Mouse (Mus musculus) CD4-positive helper T cell, adult 2 months (primary cell): Measurements from ENCODE around the gene Erc2.

Experiments used
- DNase-seq: peaks from one replicate; pipeline ENCODE4 v3.0.0-alpha.2; 2012; ENCODE audit warnings: low read depth, missing footprints, low spot score

Gene Erc2

DNA sequence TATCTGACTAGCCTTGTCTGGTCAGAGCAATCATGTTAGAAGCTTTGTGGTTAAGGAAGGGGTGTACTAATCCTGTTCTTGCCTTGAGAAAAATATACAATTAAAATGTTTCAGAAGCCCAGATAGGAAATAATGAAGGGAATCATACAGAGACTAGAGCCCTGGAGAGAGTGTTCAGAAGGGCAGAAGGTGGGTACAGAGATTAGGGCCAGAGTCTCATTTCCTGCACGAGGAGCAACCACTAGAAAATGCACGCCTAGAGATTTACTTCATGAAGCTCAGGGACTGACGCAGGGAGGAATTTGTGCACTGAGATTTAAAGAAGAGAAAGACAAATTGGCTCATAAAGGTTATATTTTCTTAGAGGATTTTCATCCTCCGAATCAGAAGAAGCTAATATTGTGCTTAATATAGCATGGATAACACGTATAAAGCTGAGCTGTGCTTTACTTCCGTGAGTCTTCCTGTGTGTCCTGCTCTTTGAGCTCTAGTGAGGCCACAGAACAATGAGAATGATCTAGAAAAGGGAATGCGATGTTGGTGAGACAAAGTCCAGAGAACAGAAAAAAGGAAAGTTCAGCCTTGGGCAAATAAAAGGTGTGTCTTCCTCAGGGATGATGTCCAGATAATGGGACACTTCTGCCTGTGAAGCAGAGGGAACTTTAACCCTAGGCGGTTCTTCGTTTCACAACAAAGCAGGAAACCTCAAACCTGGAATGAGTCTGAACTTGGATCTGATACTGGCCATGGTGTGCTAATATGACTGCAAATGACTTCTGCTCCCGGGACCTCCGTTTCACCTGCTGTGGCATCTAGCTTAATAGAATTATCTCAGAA is 45.0 kb downstream of the Erc2 start:
- DNase-seq, result no peak

DNA sequence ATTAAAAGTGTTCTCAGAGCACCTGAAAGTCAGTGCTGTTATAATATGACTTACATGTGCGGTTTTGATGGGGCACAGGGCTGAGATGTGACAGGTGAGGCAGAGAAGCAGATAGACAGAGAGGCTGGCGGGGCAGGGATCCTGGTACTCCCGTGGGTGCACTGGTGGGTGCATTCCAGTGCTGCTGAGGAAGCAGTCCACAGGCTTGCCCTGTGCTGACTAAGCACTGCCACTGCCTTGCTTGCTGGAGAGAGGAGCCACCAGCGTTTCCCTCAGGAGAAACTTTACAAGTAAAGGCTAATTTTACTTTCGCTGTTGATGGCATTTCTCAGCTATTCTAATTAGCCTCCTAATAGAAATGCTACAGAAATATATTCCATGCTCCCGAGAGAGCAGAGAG is 45.9 kb downstream of the Erc2 start:
- no peak for DNase-seq

DNA sequence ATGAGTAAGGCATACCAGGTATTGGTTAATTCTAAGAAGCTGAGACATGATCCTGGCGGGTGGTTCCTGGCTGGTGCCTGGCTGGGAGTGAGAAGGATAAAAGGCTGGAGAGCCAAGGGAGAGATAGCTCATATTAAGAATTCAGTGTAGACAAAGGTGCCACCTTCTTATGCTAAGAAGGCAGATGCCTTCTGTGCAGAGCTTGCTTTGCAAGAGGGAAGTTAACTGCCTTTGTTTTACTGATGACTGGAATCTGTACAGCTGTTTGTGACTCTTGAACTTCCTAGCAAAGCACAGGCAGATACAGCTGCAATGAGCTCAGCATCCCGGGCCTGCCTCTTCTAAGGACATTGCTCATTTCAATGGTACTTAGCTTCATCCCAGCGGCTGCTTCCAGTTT is 47.7 kb downstream of the Erc2 start:
- DNase-seq, result no peak

DNA sequence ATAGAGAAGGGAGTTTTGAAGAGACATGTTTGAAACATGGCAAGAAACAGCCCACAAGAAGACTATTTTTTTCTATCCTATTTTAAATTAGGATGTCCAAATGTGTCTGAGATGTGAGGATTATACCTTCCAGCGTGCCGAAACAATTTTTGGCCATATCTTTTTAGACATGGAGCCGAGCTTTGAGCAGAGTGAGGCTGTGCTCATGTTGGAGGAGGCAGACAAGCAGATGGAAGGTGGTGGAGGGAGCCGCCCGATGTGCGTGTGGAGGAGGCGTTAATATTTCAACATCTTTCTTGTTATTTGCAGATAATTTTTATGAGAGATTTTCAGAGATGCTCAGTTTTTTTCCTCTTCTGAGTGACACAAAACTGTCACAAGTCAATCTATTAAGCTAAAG is 50.5 kb downstream of the Erc2 start:
- DNase-seq, result no peak

DNA sequence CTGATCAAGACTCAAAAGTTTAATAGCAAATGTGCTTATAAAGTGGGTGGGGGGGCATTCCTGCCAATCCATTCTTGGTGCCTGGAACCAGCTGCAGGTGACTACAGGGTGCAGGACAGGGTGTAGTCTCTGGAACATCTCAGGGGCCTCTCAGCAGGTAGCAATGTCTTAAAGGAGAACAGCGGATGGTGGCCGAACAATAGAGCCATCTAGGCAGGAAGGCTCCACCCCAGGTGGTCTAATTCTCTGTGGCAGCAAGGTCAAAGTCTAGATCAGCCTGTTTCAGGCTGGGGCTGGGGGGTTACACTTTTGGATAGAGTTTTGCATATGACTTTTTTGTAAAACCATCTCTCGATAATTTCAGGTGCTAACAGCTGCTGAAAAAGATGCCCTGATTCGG is 51.9 kb downstream of the Erc2 start:
- DNase-seq, result no peak

DNA sequence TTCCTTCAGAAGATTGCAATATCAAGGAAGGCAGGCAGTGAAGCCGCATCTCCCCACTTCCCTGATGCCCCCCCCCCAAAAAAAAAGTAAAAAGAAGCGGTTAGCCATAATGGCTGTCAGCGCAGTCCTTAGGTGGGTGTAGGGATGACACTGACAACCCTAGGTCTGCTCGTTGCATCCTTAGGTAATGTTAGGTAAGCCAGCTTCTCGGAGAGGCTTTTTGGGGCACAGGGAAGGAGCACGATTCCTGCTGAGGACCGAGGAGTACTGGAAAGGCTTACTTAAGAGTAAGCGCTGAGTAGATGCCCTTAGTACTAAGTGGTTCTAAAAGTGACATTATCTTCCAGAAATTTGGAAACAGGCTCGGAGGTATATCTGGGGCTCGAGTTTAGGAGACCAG is 52.3 kb downstream of the Erc2 start:
- no peak for DNase-seq

DNA sequence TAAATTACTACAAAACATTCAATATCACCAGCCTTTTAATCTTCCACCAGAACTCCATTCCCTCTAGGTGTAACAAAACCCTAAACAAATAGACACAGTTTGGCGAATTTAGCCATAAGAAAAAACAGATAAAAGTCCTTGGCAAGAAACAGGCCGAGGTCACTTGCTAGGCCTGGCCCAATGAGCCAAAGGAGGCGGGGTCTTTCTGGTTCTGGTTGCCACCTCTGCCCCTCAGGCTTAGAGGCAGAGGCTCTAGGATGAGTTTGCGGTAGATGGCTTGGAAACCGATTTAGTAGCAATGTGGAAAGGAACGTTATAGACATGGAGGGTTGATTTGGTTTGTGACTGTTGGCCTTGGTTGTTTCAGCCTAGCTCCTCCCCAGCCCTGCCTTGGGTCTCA is 52.8 kb downstream of the Erc2 start:
- no peak for DNase-seq

DNA sequence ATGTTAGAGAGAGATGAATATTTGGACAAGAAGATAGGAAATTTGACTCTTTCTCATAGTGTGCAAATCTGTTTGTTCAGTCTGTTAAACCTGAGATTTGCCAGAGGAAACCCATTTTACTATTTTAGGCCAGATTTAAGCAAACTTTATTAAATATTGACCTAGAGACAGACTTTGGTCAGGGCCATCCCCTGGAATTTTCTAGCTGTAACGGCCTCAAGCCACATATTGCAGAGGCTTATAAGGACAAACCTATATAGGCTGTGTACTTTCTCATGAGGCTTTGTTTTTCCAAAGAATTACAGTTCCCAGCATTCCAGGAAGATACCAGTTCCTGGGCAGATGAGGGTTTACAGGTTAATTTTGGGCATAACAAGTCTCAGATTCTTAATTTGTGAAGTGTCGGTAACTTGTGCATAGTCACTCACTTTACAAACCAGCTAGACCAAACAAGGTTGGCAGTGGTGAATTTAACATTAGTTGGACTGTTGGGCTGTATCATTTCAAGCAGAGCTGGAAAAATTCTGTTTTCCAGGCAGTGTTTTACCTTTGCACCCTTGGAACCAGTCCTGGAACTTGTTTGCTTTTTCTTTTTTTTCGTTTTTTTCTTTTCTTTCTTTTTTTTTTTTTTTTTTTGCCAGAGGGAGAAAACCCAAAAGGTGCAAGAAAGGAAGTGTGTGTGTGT is 60.3 kb downstream of the Erc2 start:
- DNase-seq, result no peak

DNA sequence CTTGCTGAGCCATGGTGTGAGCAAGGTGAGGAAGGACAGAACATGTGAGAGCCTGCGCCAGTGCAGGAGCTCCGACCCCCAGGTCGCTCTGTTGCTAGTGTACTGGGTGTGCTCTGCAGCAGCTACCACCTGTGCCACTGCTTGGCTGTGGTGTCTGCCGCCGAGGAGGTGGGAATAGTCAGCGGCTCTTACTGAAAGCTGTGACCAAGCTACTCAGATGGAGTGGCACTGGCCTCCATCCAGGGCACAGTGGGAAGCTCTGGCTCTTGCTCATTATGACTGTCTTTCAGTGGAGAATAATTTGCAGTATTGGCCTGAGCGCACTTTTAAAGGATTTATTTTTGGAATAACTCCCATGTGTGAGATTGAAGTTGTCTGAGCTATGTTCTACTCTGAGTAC is 73.6 kb downstream of the Erc2 start:
- no peak for DNase-seq

DNA sequence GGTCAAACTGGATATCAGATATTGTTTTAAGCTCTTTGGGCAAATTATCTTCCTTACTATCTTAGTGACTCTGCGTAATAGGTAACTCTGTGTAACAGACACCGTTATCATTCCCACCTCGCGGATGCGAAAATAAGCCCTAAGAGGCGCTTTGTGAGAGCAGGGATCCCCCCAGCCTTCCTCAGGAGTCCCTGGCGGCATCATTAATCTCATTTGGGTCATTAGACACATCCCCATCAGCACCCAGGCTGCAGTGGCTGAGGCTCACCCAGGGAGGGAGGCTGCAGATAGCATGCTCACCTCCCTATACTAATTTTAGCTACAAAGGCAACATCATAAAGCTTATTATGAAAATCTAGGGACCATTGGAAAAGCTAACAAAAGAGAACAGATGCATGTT is 95.1 kb downstream of the Erc2 start:
- DNase-seq, result no peak

DNA sequence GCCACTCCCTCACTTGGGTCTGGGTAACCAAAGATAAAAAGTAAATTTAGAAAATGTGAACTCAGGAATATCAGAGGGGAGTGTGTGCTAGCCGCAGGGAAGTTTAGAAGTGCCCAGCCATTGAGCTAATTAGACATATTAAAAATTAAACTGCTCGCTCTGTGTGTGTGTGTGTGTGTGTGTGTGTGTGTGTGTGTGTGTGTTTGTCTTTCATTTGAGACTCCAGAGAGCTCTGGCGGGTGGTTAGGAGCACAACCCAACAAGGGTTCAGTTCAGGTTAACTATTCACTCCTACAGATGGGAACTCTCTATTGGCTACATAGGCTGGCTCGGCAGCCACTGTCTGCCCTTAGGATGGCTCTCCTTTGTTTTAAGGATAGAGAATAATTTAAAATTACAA is 97.4 kb downstream of the Erc2 start:
- no peak for DNase-seq

DNA sequence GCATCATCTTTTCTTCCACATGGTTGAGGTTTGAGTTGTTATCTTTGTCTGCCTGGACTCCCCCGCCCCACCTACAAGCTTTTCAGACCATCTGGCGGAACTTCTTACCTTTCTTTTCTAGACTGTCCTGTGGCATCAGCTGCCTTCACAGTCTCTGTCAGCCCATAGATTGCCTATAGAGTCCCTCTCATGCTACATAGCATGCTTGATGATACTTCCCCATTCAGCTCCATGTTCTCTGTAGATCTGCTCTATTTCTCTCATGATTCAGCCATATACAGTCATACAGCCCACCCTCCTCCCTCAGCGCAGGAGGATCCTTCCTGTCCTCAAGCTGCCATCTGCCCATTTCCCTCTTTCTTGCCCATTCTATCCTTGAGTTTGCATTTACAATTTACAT is 98.7 kb downstream of the Erc2 start:
- DNase-seq, result no peak

DNA sequence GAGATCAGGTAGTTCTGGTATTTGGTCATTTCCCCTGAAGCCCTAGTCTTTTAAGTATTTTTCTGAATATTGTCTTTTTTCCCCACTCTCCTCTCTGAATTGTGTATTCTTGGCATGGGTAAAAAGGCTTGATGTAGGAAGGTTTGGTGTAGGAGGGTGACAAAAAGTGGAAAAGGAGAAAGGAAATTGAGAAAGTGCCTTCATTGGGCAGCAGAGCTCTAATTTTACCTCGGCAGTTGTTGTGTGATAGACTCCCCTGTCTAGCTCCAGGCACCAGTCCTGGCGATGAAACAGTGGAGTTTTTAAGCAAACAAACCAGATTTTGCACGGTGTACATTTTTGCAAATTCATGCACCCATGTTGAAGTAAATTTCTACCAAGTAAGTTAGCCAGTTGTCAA is 99.5 kb downstream of the Erc2 start:
- no peak for DNase-seq

DNA sequence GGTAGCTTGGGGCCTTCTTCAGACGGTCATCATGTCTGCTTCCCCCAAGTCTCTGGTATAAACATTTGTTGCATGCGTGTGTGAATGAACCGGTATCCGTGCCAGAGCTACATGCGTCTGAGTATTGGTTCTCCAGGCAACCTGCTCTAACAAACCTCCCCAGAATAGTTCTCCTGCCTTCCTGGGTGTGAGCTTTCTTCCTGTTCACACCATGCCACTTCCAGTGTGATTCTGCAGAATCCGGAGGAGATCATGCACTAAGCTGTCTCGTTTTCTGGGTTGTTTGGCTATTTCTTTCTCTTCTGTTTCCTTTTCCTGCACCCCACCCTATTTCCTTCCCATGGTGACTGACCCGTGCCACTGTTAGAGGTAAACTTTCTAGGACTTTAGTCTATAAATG is 105.3 kb downstream of the Erc2 start:
- DNase-seq, result no peak

DNA sequence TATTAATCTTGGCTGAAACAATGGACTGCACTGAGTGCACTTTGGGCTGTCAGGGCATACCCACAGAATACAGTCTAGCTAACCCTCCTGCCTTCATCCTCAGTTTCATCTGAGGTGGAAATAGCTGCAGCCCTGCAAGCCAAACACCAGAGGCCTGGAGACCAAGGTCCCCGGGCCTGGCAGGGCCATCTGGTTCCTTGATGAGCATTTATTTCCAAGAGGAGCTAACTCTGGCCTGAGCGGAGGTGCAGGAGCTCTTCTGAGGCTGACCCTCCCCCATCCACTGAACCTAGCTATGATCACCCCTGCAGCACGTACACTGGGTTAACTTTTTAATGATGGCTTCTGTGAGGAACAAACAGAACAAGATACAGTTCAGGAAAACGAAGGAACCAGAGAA is 108.9 kb downstream of the Erc2 start:
- no peak for DNase-seq

DNA sequence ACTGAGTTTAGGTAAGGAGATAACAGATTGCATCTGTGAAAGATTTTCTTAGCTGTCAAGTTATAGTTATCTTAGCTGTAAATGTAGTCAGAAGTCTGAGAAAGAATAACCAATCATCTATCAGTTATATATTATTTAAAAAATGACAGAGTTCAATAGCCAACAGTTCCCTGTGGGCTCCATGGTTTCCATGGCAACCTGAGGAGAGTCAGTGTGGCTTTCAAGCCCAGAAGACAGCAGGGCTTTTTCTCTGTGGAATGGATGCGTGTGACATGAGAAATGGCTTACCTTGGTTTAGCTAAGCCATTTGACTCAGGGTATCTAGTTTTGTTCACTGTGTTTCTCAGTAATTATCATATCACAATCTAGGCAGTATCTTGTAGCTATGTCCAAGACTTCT is 117.2 kb downstream of the Erc2 start:
- no peak for DNase-seq

DNA sequence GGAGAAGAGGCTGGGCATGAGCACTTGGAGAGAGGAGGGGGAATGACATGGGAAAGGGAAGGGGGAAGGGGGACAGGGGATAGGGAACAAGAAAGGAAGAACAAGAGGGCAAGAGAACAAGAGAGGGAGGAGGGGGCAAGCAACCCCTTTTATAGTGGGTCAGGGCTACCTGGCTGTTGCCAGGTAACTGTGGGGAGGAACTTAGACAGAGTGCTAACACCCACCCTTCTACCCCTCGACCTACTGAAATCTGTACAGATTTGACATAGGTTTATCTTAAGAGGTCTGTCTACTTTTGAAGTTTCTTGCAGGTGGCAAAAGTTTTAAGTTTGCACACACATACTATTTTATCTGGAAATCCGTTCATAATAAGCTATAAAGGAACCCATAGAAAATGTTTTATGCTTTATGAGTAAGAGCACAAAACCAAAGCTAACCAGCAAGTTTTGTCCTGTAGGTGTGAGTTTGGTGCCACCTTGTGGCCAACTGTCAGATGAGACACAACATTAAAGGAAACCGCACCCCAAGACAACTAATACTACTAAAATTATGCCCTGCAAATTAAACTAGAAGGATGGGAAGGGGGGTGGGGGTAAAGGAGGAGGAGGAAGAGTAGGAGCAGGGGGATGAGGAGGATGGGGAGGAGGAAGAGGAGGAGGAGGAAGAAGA is 119.2 kb downstream of the Erc2 start:
- peak; percentile 45 for DNase-seq

DNA sequence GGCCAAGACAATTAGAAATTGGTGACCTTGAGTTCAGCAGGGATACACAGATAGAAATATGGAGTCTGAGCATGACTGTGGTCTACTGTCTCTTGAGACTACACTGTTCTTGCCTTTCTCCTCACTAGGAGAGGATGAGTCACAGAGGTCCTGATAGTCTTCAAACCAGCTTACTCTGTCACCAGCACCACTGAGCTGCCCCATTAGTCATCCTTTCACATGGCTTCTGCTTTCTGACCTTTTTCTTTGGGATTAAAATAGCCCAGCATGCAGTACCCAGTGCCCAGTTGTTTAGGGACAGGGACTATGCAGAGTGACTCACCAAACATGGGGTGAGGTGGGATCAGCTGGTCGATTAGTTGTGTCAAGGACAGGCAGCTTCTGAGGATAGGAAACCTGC is 132.1 kb downstream of the Erc2 start:
- no peak for DNase-seq

DNA sequence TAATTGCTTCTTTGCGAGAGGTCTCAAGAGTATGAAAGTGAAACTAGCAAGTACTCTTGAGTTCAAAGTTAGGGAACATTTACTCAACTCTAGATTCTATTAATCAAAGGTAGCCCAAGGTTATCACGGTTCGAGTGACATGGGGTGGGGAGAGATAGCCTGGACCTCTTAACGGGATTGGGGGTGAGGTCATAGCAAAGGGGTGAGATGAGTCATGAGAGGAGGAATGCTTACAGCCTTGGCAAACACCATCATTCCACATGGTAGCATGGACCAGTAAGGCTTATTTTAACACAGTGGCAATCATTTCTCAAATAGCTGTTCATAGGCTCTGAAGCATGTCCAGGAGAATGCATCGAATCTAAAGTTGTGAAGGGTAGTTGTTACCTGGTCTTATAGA is 134.7 kb downstream of the Erc2 start:
- no peak for DNase-seq

DNA sequence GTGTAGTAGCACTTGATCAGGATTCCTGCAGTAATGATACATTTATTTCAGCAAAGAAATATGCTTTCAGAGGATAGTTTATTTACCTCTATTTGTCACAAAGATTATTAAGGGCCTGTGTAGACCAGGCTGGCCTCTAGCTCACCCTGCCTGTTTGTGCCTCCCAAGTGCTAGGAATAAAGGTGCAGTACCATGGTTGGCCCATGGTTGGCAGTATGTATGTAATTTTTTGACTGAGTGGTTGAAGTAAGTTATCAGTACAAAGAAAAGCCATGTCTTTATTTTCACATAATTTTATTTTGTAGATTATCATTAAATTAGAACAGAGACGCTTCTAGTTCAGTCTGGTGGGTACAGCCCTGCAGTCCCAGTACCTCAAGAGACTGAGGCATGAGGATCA is 136.0 kb downstream of the Erc2 start:
- DNase-seq, result no peak

DNA sequence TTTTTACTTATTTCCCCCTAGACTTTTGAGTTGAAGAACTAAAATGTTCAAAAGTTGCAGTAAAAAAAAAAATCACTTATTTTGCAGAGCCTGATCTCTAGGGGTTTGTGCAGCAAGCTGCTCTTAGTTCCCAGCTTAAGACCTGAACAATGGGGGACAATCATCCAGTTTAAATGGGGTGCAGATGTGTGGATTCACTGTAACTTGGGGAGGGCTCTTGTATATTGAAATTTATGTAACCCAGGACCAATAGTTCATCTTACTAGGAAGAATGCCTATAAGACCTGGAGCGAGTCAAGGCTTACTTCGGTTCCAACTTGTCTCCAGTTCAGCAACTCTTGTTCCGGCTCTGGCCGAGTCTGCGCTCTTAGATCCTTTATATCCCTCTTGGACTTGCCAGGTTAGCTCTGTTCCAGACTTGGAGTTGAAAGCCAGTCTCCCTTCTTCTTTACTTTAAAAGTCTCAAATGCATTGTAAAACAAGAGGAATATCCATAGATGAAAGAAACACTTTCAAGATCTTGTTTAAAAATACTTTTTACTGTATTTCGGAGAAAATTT is 136.9 kb downstream of the Erc2 start:
- no peak for DNase-seq

DNA sequence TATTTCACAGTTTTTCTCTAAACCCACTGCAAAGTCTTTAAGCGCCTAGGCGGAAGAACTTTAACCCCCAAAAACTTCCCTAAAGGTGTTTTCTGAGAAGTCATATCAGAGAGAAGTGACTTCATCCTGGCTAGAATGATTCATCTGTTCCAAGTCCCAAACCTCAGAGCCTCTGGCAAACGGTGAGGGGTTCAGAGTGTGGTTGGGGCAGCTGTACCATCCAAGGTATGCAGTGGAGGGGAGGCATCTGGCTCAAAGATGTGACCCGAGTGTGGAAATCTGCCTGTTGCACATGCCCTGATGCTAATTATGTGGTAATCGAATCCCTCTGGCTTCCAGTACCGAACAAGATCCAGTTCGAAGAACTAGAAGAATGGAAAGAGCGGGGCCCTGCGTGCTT is 137.8 kb downstream of the Erc2 start:
- DNase-seq, result no peak

DNA sequence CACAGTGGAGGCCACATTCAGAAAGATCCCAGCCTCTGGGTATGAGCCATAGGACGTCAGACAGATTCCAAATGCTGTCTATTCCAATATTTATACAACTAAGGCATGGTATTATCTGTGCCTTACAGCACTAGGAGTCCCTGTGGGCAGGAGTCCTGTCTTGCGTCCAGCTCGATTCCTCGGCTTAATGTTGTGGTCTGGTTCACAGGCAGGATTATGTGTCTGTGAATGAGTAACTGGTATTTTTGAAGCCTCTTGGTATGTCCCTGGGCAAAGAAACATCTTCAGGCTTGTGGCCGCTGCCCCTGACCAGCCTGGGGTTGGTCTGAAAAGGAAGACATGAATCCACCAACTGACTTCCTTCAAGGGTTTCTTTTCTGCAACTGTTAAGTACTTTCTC is 153.1 kb downstream of the Erc2 start:
- no peak for DNase-seq
